Mouse (Mus musculus) cortical plate, adult 2 months (tissue): ENCODE results near the gene Gm49395.

ENCODE experiments used
- CTCF ChIP-seq: fragments of 200-500 bp; IDR thresholded peaks from 2 replicates; pipeline ENCODE4 v1.5.1; 2011; ENCODE audit warnings: mild to moderate bottlenecking, control low read depth, low read length; ENCODE audit not compliant: insufficient read depth; ENCODE audit errors: extremely low read depth
- POLR2A ChIP-seq: fragments of 200-500 bp; IDR thresholded peaks from 2 replicates; pipeline ENCODE4 v1.6.1; 2011; ENCODE audit warnings: mild to moderate bottlenecking, low read length, control low read depth; ENCODE audit not compliant: insufficient read depth; ENCODE audit errors: extremely low read depth

- no peak for TF ChIP-seq CTCF
- TF ChIP-seq POLR2A, result no peak
Measured at GRCm38 (mm10) chr13:115091511-115091910, 10.2 kb downstream of the Gm49395 start.
